Mouse (Mus musculus): ENCODE results near the gene Utp4.

GRCm38 (mm10) chr8:106888803-106889202 lies 4.6 kb upstream of the Utp4 start:
- no peak for TF ChIP-seq TAL1 (IDR thresholded peaks at IDR 0.05; ENCODE audit: low read length)
- TF ChIP-seq GATA1 (IDR thresholded peaks at IDR 0.05; ENCODE audit: low read length): no peak

All from erythroblast, embryonic 14.5 days (primary cell).